Mouse (Mus musculus) midbrain, embryonic 14.5 days (tissue): ENCODE measurements around the gene Efcab11. TPM values are rescaled to one million over a fixed set of nuclear protein-coding genes. Genes with fewer than 3 reads are reported as not detected.
"Not testable (repeated sequence)": the region's sequence is repeated elsewhere in the genome, so short reads cannot be mapped to it uniquely, and the experiment has no call there.

Experiments used
- ATAC-seq: fragments of 200-750 bp; cut with Nextera tagmentation; 2 replicates; pipeline ENCODE4 v1.8.0; 2017; ENCODE audit warnings: moderate number of reproducible peaks, moderate library complexity; ENCODE audit not compliant: low FRiP score, low TSS enrichment
- DNase-seq: peaks from one replicate; pipeline ENCODE4 v3.0.0-alpha.2; 2015
- H3K27ac ChIP-seq: fragments of 300-500 bp; sonication (generic); replicated peaks from 2 replicates; pipeline ENCODE4 v1.5.1; 2014; ENCODE audit warnings: mild to moderate bottlenecking, low read depth, low read length, moderate library complexity
- H3K27me3 ChIP-seq: fragments of 300-500 bp; sonication (generic); 2 replicates; pipeline ENCODE4 v1.6.1; 2014; ENCODE audit warnings: low read length, control low read depth, mixed read lengths; ENCODE audit not compliant: control insufficient read depth, insufficient read depth
- H3K36me3 ChIP-seq: fragments of 300-500 bp; sonication (generic); 2 replicates; pipeline ENCODE4 v1.6.1; 2014; ENCODE audit warnings: low read length, control low read depth; ENCODE audit not compliant: control insufficient read depth, insufficient read depth
- H3K4me1 ChIP-seq: fragments of 300-500 bp; sonication (generic); 2 replicates; pipeline ENCODE4 v1.6.1; 2014; ENCODE audit warnings: mild to moderate bottlenecking, antibody characterized with exemption, low read length, control low read depth; ENCODE audit not compliant: control insufficient read depth, insufficient read depth
- H3K4me2 ChIP-seq: fragments of 300-500 bp; sonication (generic); 2 replicates; pipeline ENCODE4 v1.6.1; 2014; ENCODE audit warnings: mild to moderate bottlenecking, low read length, moderate library complexity
- H3K4me3 ChIP-seq: fragments of 300-500 bp; sonication (generic); replicated peaks from 2 replicates; pipeline ENCODE4 v1.5.1; 2014; ENCODE audit warnings: low read depth, low read length
- H3K9ac ChIP-seq: fragments of 300-500 bp; sonication (generic); replicated peaks from 2 replicates; pipeline ENCODE4 v1.6.1; 2014; ENCODE audit warnings: mild to moderate bottlenecking, low read length, moderate library complexity
- H3K9me3 ChIP-seq: fragments of 300-500 bp; sonication (generic); 2 replicates; pipeline ENCODE4 v1.6.1; 2016; ENCODE audit warnings: low read length, control low read depth, mixed read lengths; ENCODE audit not compliant: control insufficient read depth
- WGBS: fragments of 180-500 bp; shearing (Covaris S2); extraction: QIAGEN DNeasy Blood & Tissue Kit; methylation state at CpG from one replicate; pipeline ENCODE4 v1.1.7; 2014; 5-methylcytosine and 5-hydroxymethylcytosine counted together
- polyA plus RNA-seq: library from polyadenylated mRNA; unstranded; fragments of >200 nt; fragmentation: Nextera tagmentation; extraction: Ambion mirVana; gene quantifications from 2 replicates; pipeline ENCODE4 v1.2.1, GENCODE M21; 2014

Efcab11 gene
- polyA plus RNA-seq, 1 experiment from 2014 or later: 6.5 TPM

DNA sequence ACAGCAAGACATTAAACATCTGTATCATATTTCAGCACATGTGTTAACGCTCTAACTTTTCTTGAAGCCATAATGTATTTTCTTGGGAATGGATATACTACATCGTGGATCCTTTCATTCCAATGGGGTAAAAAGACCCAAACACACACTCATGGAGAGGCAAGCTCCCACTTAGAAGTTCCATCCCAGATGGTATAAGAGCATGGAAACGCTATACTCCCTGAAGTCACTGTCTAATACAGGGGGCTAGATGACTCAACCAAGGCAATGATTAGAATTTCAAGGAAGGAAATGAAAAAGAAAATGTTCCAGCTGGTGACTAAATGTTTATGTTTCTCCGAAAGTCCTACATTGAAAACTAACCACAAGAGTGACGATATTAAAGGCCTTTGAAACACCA lies 76.3 kb downstream of the Efcab11 start:
- no peak overlapping the region for H3K27ac ChIP-seq
- no peak overlapping the region for H3K9ac ChIP-seq
- WGBS: 94% methylated on average over 5 of the region's 5 CpGs
- DNase-seq: no peak
- no peaks in the 10 kb centered on the region for H3K36me3 ChIP-seq
- no peak for ATAC-seq
- no peaks in the 10 kb centered on the region for H3K9me3 ChIP-seq
- no peaks in the 10 kb centered on the region for H3K4me1 ChIP-seq
- no peaks in the 10 kb centered on the region for H3K27me3 ChIP-seq
- H3K4me3 ChIP-seq: no peak overlapping the region
- H3K4me2 ChIP-seq: no peak overlapping the region

DNA sequence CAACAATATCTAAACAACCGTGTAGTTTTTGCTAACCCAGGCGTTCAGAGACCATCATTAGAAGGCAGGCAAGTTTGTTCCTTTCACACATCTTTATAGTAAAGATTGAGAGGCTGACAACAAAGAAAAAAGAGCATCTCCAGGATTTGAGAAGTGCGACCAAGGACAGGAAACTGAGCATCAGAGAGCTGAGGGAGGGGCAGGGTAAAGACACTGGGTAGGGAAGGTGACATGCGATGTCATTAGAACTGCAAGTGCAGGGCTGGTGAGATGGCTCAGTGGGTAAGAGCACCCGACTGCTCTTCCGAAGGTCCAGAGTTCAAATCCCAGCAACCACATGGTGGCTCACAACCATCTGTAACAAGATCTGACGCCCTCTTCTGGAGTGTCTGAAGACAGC lies 77.5 kb downstream of the Efcab11 start:
- H3K36me3 ChIP-seq, H3K27me3 ChIP-seq, H3K9ac ChIP-seq, H3K4me2 ChIP-seq, DNase-seq, H3K27ac ChIP-seq, H3K4me3 ChIP-seq, ATAC-seq, H3K4me1 ChIP-seq, H3K9me3 ChIP-seq: not testable (repeated sequence)
- 95% methylated on average over 7 of the region's 7 CpGs for WGBS

DNA sequence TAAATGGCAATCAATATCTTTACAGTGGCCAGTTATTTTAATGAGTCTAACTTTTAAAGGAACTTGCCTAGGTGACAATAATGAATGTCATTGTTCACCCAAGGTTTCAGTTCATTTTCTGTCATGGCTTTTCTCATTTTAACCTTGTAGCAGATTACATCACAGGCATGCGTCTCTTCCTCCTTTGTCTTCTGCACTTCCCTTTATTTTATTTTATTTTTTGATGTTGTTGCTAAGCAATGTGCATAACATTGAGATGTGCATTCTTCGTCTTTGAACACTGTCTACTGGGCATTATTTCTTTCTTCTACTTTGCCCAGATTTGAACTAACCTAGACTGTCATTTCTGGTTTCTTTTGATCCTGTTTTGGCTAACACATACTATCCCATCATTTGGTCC lies 88.3 kb downstream of the Efcab11 start:
- H3K27me3 ChIP-seq: no peaks in the 10 kb centered on the region
- no peak for ATAC-seq
- 67% methylated on average over 2 of the region's 2 CpGs for WGBS

DNA sequence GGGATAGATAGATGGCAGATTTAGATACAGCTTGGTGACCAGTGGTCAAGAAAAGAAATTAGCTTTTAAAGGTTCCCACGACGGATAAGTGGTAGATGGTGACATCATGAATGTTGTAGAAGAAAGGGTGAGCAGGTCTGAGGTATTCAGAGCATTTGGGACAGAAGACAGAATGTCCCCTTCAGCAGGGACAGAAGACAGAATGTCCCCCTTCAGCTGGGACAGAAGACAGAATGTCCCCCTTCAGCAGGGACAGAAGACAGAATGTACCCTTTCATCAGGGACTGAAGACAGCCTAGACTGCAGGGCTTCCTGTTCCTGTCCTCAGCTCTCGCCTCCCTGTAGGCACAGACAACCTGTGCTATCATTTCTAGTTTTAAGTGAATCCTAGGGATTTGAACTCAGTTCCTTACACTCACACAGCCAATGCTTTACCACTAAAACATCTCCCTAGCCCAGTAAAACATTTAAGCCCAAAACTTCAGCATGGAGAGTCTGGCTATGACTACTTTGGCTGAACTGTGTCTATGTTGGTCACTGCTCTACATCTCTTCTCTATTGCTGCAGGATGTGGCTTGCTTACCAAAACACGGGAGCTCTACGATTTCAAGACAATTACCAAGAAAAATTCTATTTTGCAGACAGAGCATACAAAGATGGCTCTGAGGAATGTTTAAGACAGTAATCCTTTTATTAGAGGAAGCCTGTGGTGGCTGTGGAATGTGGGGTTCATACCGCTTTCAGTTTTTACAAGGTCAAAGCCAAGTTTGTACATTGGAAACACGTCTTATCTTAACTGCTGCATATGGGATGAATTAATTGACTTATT lies 89.2 kb downstream of the Efcab11 start:
- Histone ChIP-seq H3K27me3 (no peaks in the 10 kb centered on the region), H3K9ac (no peak overlapping the region), H3K27ac (no peak overlapping the region), H3K9me3 (no peaks in the 10 kb centered on the region), H3K4me2 (no peak overlapping the region), H3K4me3 (no peak overlapping the region), H3K36me3 (no peaks in the 10 kb centered on the region), H3K4me1 (0 out of 2 replicates have a peak, but pooled peaks cover 3% of the 10 kb centered on the region)
- WGBS: 81% methylated on average over 7 of the region's 7 CpGs
- DNase-seq (no peak), ATAC-seq (no peak)

More for the DNA sequence above, 88.3 kb downstream of the Efcab11 start:
- H3K9me3 ChIP-seq: no peaks in the 10 kb centered on the region
- H3K4me1 ChIP-seq: 0 out of 2 replicates have a peak, but pooled peaks cover 3% of the 10 kb centered on the region
- no peak overlapping the region for H3K4me2 ChIP-seq
- no peak overlapping the region for H3K9ac ChIP-seq
- DNase-seq: no peak
- H3K27ac ChIP-seq: no peak overlapping the region
- no peak overlapping the region for H3K4me3 ChIP-seq
- H3K36me3 ChIP-seq: no peaks in the 10 kb centered on the region

GRCm38 (mm10) chr12:99794158-99794515 lies 90.1 kb downstream of the Efcab11 start:
- no peak overlapping the region for H3K27ac ChIP-seq
- no peaks in the 10 kb centered on the region for H3K36me3 ChIP-seq
- no peak overlapping the region for H3K9ac ChIP-seq
- DNase-seq (no peak), ATAC-seq (no peak)
- H3K4me2 ChIP-seq: no peak overlapping the region
- 0 out of 2 replicates have a peak, but pooled peaks cover 3% of the 10 kb centered on the region for H3K4me1 ChIP-seq
- no peaks in the 10 kb centered on the region for H3K27me3 ChIP-seq
- no peaks in the 10 kb centered on the region for H3K9me3 ChIP-seq
- WGBS: 76% methylated on average over 4 of the region's 4 CpGs
- H3K4me3 ChIP-seq: no peak overlapping the region

- no peaks in the 10 kb centered on the region for H3K9me3 ChIP-seq
- DNase-seq (no peak), ATAC-seq (no peak)
- H3K4me2 ChIP-seq: no peak overlapping the region
- no peak overlapping the region for H3K9ac ChIP-seq
- no peak overlapping the region for H3K4me3 ChIP-seq
- H3K27me3 ChIP-seq: no peaks in the 10 kb centered on the region
- H3K36me3 ChIP-seq: no peaks in the 10 kb centered on the region
- H3K27ac ChIP-seq: no peak overlapping the region
- 54% methylated on average over 10 of the region's 10 CpGs for WGBS
- H3K4me1 ChIP-seq: 0 out of 2 replicates have a peak, but pooled peaks cover 3% of the 10 kb centered on the region
Measured at GRCm38 (mm10) chr12:99793465-99794157, 90.6 kb downstream of the Efcab11 start.

DNA sequence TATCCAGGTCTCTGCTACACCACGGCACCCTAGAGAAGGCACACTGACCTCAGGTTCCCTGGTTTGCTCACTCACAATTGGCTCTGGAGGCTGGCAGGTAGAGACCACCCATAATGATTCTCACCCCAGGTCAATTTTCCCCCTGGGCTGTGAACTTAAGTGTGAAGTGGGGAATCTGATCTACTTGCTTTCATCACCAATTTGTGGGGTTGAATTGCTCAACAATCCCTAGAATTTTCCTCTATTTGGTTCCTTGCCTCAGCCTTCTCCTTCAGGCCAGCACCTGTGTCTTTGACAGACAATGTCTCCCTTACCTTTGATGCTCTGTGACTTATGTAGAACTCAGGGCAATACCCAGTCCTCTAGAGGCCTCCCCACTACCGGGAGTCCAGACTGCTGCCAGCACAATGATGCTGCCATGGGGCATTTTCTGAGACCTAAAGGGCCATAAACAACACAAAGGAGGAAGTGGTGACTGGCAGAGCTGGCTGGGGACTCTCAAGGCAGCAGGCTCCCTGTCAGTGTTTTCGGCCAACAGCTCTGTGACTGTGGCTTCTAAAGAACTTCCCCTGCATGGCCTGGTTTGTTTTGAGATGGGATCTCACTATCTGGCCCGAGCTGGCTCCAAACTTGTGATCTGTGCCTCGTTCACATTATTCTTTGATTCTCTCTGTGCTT lies 94.8 kb downstream of the Efcab11 start:
- Histone ChIP-seq H3K4me1 (0 out of 2 replicates have a peak, but pooled peaks cover 3% of the 10 kb centered on the region), H3K9ac (no peak overlapping the region), H3K4me2 (no peak overlapping the region), H3K27ac (no peak overlapping the region), H3K36me3 (no peaks in the 10 kb centered on the region), H3K27me3 (no peaks in the 10 kb centered on the region), H3K4me3 (no peak overlapping the region), H3K9me3 (no peaks in the 10 kb centered on the region)
- WGBS: 78% methylated on average over 5 of the region's 5 CpGs
- DNase-seq (no peak), ATAC-seq (no peak)

DNA sequence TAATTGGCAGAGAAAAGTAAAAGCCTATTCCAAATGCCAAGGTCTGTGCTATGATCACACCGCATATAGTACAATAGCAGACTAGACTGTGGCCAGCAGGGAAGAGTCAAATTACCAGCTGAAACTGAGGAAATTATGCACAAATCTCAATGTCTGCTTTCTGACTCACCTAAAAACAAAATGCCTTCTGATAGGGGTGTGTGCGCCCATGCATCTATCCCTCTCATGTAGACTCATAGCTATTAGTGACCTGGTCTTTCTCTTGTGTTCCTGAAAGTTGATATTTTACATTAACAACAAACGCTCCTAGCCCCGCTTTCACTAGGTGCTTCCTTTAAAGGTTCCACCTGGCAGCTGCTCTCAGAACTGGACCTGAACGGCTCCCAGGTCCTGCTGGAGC lies 102.5 kb downstream of the Efcab11 start:
- Histone ChIP-seq H3K4me2 (no peak overlapping the region), H3K9ac (no peak overlapping the region), H3K27me3 (no peaks in the 10 kb centered on the region), H3K27ac (no peak overlapping the region), H3K36me3 (no peaks in the 10 kb centered on the region), H3K4me3 (no peak overlapping the region), H3K9me3 (no peaks in the 10 kb centered on the region), H3K4me1 (no peaks in the 10 kb centered on the region)
- no peak for ATAC-seq
- WGBS: 92% methylated on average over 5 of the region's 5 CpGs
- no peak for DNase-seq
